Mouse (Mus musculus) heart, adult 8-10 months (tissue): ENCODE data around the gene Atp6v0a4. TPM values are rescaled to one million over a fixed set of nuclear protein-coding genes. Genes with fewer than 3 reads are reported as not detected.

ENCODE experiments used
- DNase-seq: peaks from one replicate; pipeline ENCODE4 v3.0.0; 2022; ENCODE audit warnings: low spot score
- total RNA-seq, 4 experiments: library from RNA; stranded (reverse); gene quantifications; 2 replicates each; pipeline ENCODE4 v1.2.4; 2022

Atp6v0a4 gene
- 1 to 10 TPM; 2.0 to 3.9 (median 2.2) TPM for total RNA-seq

DNA sequence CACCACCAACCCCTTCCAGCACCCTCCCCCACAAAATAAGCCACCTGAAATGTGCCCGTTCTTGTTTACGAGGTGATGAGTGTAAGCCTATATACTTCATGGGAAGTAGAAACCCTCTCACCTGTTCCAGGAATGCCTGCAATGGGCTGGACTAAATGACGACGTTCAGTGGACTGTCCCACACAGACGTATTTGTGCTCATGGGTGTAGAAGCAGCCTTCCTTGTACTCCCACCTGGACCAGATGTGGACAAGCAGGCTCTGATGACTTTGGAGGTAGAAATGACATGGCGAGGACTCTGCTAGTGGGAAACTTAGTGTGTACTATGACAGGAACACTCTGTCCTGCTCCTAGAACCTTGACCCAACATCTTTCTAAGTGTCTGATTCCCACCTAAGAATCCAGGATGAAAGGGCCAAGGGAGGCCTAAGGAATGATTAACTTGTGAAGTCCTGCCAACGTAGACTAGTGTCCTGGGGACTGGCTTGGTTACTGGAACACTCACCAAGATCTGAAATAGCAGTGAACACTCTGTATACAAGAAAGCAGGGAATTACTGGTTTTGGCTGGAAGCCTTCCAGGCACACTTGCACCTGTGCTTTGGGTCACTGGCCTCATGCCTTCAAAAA, at the start of gene Atp6v0a4:
Gene Atp6v0a4 (minus strand): TSS at position 380 of the 629 bp plus-strand sequence.
- no peak for DNase-seq

DNA sequence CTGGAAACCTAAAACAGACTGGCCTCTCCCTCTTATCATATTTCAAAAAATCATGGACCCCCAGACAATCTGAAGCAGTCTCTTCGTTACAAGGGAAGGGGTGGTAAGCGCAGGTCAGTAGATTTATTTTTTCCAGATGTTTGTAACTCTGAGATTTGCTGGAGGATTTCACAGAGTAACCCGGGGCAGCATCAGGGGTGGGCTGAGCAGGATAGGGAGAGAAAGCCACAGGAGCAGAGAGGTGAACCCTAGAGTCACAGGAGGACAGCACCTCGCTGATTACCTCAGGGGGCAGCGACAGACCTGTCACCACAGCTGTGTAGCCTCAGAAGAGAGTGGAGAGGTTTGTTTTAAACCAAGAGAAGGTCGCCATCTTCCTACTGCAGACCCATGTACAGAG, 41.0 kb upstream of the Atp6v0a4 start:
- no peak for DNase-seq

DNA sequence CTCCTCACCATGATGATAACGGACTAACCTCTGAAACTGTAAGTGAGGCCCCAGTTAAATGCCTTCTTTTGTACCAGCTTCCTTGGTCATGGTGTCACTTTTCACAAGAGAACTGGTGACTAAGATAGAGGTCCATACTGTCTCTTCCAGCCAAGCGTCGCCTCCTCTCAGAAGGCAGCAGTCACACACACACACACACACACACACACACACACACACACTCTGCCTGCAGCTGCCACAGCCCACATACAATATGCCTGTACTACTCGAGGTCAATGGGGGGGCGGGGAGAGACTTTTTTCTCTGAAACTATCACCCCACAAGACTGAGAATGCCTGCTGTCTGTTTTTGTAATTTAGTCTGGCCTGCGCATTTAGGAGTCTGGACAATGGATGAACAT, 40.3 kb upstream of the Atp6v0a4 start:
- DNase-seq: no peak

DNA sequence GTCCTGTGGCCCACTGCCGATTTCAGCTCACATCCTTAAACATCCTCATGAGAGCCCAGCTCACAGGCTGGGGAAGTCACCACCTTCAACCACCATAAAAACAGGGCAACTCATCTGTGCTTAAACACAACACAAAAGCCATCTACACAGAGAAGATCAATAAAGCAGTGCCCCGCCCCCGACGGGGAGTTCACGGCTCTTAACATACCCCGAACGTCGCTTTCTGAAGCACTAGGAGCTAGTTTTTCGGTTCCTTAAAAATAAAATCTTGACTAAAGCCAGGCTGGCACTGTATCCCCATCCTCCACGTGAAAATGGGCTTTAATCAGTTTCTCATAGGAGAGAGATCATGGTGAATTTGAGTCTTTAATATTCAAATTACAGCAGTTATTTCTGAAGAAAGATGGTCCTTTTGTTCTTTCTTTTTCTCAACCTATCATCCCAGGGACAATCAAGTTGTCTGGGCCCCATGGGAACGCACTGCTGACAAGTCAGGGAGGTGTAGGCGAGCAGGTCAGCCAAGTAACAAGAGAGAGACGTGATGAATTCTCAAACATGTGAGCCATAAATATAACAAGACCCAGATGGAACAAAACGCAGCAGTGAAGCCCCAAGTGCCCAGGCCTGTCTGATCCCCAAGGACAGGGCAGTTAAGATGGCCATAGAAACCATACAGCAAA, 38.6 kb upstream of the Atp6v0a4 start:
- no peak for DNase-seq

DNA sequence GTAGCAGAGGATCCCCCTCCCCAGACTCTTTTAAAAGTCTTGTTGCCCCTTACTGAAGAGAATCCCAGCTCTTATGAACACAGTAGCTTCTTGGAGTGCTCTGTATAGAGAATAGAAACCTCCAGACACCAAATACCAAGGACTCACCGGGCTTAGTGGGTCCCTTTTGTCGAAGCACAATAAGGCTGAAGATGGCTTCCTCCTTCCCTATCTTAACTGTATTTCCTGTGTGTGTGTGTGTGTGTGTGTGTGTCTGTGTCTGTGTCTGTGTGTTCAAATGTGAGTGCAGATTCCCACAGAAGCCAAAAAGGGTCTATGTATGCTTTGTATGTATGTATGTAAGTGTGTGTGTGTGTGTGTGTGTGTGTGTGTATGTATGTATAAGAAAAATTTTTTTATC, 36.2 kb upstream of the Atp6v0a4 start:
- no peak for DNase-seq

DNA sequence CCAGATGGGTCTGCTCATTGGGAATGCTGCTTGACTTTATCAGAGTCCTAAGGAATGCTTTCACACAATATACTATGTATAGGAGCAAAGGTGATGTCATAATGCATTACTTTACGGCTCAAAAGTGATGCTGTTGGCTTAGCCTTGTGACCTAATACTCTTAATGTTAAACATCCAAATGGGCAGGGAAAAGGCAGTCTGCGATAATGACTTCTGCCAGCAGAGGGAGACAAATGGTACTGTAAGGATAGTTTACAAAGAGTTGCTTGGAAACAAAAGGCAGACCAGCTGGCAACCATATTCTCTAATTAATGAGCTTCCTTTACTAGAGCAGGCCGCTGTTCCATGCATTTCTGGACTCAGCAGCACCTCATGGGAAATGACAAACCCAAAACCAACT, 35.7 kb upstream of the Atp6v0a4 start:
- DNase-seq: peak; percentile 92

DNA sequence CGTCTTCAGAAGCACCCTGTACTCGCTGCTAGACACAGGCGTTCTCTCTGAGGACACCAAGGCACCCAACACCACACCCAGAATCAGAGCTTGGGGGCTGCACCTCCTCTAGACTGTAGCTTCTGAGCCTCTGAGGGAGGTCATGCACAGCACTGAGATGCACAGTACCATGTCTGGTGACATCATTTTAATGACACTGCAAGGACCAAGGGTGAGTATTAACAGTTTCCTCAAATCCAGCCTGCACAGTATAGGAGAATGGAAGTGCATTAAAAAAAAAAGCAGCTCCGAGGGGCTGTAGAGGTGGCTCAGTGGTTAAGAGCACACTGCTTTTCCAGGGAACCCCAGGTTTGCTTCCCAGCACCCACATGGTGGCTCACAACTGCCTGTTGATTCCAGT, 35.2 kb upstream of the Atp6v0a4 start:
- no peak for DNase-seq

DNA sequence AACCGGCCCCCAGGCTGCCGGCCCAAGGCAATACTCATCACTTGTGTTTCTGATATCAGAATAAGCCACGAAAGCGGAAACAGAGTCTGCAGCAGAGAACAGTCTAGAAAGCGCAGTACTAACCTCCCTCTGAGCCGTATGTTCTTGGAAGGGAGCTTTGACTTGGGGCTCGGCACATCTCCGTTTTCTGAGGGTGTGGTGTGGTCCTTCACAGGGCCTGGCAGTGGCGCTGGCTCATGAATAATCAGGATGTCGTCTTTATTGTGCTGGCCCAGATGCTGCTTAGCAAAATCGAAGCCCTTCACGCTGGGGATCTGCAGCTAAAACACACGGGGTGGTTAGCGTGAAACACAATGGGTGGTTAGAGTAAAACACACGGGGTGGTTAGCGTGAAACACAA, 33.5 kb upstream of the Atp6v0a4 start:
- DNase-seq: no peak

DNA sequence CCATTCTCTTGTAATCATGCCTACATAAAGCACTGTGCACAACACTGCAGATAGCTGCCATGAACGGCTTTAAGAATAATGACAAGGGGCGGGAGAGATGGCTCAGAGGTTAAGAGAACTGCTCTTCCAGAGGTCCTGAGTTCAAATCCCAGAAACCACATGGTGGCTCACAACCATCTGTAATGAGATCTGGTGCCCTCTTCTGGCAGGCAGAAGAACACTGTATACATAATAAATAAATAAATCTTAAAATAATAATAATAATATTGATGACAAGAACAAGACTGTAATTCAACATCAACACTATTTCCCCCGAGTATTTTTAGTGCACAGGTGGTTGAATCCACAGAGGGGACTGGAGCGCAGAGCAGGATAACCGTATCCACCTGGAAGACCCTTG, 31.8 kb upstream of the Atp6v0a4 start:
- no peak for DNase-seq

DNA sequence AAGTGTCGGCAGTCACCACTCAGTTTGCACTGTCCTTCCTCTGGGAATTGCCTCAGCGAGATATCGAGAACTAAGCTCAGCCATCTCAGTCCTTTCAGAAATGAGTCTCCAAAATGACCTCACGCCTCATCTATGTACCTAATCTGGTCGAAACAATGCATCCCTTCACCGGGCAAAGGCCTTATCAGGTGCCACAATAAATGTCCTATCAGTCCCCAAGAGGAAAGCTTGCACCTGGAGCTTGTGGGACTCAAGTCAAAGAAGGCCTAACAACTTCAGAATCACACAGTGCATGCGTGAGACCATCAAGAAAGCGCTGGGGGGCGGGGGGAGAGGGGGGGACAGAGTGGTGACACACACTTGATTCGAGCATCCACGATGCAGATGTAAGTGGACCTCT, 27.9 kb upstream of the Atp6v0a4 start:
- DNase-seq: no peak

DNA sequence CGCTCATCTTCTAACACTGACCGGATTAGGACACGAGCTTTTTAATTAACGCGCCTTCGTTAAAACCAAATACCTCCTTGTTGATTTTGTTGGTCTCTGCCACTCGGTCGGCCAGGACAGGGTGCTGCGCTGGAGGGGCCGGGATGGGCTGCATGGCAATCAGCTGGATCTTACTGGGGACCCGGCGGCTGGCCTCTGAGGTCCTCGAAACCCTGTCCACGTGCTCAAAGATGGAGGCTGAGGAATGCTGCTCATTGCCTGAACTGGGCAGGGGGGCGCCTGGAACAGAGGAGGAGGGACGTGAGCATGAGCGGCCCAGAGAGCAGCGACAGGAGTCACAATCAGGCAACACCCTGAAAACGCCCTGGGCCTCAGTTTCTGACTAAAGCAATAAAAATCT, 25.1 kb upstream of the Atp6v0a4 start:
- DNase-seq: no peak

DNA sequence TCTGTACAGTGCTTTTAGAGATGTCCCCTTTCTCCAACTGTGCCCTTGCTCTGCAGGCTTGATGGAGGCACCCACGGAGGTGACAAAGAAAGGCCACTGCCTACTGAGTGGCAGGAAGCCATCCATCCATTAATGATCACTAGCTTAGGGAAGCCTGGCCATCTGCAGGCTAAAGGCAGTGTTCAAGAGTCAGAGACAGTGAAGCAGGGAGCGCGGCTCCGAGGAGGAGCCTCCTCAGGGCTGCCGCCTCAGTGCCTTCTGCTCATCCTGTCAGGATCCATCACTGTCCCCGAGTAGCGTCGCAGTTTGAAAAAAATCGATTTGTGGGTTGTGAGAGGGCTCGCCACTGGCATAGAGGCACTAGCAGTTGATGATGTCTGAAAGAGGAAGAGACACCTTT, 24.2 kb upstream of the Atp6v0a4 start:
- no peak for DNase-seq

DNA sequence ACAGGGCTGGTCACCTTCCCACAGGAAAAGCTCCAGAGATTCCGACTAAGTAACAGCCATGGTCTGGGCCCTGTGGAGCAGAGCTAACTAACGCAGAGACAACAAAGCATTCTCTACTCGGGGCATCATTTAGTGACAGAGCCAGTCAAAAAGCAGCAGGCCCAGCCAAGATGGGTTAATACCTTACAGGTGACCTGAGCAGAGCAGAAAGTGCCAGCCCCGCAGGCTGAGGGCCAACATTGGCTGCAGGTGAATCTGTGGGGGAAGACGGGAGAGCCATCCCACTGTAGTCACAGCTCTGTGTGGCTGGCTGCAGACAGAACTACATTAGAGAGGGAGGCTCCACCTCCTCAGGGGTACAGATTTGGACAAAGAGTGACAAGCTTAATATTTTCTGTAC, 22.9 kb upstream of the Atp6v0a4 start:
- no peak for DNase-seq

DNA sequence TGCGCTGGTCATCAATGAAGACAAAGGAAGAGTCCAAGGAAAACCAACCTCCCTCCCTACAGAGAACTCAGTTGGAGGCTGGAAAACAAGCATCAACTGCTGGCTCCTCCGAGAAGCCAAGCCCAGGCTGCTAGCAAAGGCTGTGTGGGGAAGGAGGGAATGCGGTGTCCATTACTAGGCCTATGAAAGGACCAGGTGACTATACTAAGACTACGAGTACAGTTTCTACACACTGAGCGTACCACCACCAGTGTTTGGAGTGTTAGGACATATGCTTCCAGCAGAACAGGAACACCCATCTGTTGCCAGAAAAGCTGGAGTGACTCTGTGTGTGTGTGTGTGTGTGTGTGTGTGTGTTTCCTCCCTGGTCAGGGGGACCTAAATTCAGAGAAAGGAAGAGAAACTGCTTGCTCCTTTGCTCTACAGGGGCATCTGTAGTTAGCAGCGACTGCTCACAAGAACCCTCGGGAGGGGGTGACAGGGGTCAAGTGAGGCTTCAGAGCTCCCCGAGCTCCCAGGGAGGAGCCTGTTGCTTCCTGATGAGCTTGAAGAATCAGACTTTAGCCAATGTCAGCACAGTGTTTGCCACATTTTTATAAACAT, 21.2 kb upstream of the Atp6v0a4 start:
- DNase-seq: no peak

DNA sequence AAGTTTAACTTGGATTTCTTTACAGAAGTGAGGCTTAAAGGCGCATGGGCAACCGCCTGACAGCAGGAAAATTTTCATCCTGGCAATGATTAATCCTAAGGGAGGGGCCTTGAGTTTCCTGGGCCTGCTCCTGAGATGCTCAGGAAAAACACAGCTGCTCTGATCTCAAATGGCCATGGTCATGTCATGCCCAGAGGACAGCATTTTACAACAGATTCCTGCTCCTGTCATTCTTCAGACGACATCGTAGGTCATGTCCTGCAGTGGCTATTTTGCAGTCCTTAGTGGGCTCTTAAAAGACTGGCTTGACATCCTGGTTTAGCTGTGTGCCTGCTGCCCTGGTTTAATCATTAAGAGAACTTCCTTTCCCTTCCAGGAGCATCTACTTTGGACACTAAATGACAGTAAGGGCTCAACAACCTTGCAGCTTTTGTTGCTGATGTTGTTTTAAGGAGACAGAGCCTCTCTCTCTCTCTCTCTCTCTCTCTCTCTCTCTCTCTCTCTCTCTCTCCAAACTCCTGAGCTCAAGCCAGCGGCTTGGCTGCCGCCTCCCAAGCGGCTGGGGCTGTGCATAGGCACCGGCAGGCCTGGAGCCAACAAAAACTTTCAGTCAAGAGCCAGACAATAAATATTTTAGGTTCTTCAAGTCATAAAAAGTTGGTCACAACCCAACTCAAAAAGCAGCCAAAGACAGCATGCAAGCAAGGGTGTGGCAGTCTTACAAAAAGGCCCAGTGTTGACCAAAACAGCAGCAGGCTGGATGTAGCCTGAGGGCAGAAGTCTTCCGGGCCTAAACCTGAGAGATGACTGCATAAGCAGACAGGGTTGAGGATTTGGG, 20.0 kb upstream of the Atp6v0a4 start:
- peak; percentile 78 for DNase-seq

DNA sequence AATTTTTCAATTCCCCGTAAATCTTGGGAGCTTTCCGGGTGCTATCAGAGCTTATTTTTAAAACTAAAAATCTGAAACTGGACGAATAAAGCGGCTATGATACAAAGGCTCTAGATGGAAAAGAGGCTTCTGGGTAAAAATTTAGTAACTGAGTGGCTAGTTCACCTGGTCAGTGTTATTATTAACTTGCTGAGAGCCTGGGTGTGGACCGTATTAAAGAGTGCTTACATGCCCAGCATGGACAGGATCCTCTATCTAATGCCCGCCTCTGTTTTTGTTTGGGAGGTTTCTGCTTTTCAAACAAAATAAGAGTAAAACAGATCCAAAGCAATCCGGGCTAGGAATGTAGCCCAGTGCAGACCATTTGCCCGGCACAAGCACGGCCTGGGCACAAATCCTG, 16.0 kb upstream of the Atp6v0a4 start:
- DNase-seq: no peak

DNA sequence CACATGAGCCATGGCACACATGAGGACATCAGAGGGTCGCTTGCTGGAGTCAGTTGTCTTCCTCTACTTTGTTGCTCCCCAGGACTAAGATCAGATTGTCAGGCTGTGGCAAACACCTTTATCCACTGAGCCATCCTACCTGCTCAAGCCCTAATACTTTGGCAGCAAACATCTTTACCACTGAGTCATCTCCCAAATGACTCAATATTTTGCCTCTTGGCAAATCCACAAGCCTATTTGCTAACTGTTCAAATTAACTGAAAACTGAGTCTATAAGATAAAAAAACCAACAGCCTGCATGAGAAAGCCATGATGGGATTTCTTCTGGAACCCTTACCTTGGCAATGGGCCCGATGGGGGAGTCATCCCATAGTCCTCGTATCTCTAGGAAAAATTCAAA, 14.7 kb upstream of the Atp6v0a4 start:
- DNase-seq: no peak

DNA sequence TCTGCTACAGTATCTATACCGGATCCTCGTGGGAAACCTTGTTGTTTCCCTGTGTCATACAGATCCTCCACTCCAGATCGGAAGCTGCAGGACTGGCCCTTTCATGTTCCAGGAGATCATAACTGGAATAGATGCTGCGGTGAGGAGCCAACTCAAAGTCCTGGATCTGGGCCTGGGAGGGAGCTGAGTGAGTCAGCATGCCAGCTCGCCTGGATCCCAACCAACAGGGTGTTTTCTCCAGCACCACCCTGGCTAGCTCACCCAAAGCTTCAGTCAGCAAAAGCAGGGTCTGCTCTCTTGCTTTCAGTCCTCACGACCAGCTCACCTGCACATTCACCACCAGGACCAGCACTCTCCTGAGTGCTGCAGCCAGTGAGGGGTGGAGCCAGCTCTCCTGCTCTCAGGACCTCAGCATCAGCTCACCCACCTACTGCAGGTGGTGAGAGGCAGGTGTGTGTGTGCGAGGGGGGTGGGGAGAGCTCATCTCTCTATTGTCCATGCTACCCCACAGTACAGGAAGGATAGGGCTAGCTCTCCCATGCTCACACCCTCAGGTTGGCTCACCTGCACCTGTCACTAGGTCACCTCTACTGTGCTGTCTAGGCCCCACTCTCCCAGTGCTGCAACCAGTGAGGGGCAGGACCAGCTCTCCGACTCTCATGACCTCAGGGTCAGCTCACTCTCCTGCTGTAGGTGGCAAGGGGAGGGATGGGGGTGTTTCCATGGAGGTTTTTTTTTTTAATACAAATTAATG, 10.6 kb upstream of the Atp6v0a4 start:
- DNase-seq: peak; percentile 50

DNA sequence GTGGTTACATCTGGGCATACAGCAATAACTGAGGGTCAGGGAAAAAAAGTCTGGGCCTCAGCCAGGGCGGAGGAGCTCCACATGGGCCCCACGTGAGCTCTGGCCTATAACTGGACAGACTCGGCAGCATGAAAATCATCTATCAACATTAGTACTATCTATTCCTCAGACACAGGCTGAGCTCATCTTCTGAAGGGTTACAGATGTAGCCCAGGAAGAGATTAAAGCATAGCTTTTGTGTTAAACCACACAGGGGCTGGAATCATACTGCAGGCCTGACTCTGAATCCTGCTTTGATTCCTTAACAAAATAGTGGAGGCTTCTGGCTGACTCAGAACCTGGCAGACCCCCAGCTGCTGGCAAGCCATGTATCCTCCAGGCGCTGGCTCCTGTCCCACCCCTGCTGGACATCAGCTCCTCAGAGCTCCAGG, 7.4 kb upstream of the Atp6v0a4 start:
- peak; percentile 56 for DNase-seq

DNA sequence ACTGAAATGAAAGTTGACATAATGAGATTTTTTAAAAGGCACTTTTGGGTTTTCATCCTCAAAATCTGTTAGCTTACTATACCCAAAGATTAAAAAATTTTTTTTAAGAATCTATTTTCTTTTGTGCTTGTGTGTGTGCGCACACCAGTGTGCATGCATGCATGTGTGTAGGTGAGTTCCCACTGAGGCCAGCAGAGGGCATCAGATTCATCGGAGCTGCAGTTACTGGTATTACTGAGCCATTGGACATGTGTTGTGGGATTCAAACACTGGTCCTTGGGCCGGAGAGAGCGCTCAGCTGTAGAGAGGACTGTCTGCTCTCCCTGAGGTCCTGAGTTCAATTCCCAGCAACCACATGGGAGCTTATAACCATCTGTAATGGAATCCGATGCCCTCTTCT, 5.5 kb upstream of the Atp6v0a4 start:
- DNase-seq: no peak

DNA sequence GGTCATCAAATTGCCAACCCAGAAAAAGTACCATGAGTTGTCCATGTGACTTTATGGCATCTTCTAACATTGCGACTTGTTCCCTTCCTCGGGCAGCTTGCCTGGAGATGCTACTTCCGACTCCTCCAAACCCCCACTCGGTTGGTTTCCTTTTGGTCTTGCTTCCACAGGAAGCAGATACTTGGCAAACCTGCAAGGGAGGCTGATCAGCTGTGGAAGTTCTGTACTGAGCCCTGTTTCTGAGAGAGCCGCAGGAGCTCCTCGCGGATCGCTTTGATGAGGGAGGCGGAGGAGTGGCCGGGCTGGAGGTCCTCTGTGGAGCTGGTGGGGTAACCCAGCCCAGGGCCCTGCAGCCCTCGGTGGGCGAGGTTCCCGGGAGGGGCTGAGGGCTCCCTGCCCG, 3.7 kb upstream of the Atp6v0a4 start:
- DNase-seq: no peak

DNA sequence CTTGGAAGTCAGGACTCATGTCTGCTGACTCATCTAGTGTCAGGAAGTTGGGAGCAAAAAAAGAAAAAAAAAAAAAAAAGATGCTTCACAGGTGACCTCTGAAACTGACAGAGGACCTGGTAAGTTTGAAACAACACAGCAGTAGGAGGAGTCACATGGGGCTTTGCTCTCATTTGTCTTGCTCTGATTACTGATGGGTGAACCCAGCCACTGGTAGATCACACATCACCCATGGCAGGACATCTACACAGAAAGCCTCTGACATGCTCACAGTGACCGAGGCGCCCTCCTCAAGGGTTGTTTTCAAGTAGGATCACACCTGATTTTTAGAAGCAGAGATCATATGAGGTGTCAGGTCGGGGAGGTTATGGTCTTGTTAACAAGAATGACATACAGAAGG, 1.1 kb upstream of the Atp6v0a4 start:
- no peak for DNase-seq
